Mouse (Mus musculus) lung, embryonic 14.5 days (tissue): ENCODE measurements around the gene M1ap. TPM values are rescaled to one million over a fixed set of nuclear protein-coding genes. Genes with fewer than 3 reads are reported as not detected.
A peak's percentile ranks its signal among the peaks of the same experiment; 100 is the strongest.

Experiments used
- ATAC-seq: fragments of 200-750 bp; cut with Nextera tagmentation; 2 replicates; pipeline ENCODE4 v1.8.0; 2017; ENCODE audit warnings: mild to moderate bottlenecking, moderate TSS enrichment, moderate library complexity; ENCODE audit not compliant: insufficient read depth
- DNase-seq: peaks from one replicate; pipeline ENCODE4 v3.0.0-alpha.2; 2015
- H3K27ac ChIP-seq: fragments of 300-500 bp; sonication (generic); 2 replicates; pipeline ENCODE4 v1.5.1; 2014; ENCODE audit warnings: low read depth, mild to moderate bottlenecking, moderate library complexity
- H3K27me3 ChIP-seq: fragments of 300-500 bp; sonication (generic); 2 replicates; pipeline ENCODE4 v1.6.1; 2014; ENCODE audit warnings: low read length, control low read depth; ENCODE audit not compliant: insufficient read depth
- H3K36me3 ChIP-seq: fragments of 300-500 bp; sonication (generic); 2 replicates; pipeline ENCODE4 v1.6.1; 2014; ENCODE audit warnings: control low read depth; ENCODE audit not compliant: insufficient read depth
- H3K4me1 ChIP-seq: fragments of 300-500 bp; sonication (generic); 2 replicates; pipeline ENCODE4 v1.6.1; 2014; ENCODE audit warnings: antibody characterized with exemption, control low read depth; ENCODE audit not compliant: insufficient read depth
- H3K4me2 ChIP-seq: fragments of 300-500 bp; sonication (generic); 2 replicates; pipeline ENCODE4 v1.6.1; 2014; ENCODE audit warnings: mild to moderate bottlenecking
- H3K4me3 ChIP-seq: fragments of 300-500 bp; sonication (generic); 2 replicates; pipeline ENCODE4 v1.5.1; 2014; ENCODE audit warnings: low read depth, low read length
- H3K9ac ChIP-seq: fragments of 300-500 bp; sonication (generic); 2 replicates; pipeline ENCODE4 v1.6.1; 2014
- H3K9me3 ChIP-seq: fragments of 300-500 bp; sonication (generic); 2 replicates; pipeline ENCODE4 v1.6.1; 2016; ENCODE audit warnings: low read depth, low read length, control low read depth
- CTCF ChIP-seq: IDR thresholded peaks from 2 replicates; pipeline ENCODE4 v1.5.1; 2016; ENCODE audit warnings: antibody characterized with exemption, low read depth
- WGBS: fragments of 180-500 bp; shearing (Covaris S2); extraction: QIAGEN DNeasy Blood & Tissue Kit; methylation state at CpG from one replicate; pipeline ENCODE4 v1.1.7; 2014; 5-methylcytosine and 5-hydroxymethylcytosine counted together
- polyA plus RNA-seq: library from polyadenylated mRNA; unstranded; fragments of >200 nt; fragmentation: Nextera tagmentation; extraction: Ambion mirVana; gene quantifications from 2 replicates; pipeline ENCODE4 v1.2.1, GENCODE M21; 2014

Gene M1ap
- polyA plus RNA-seq, 1 experiment from 2014 or later, result 1.1 TPM

- H3K4me3 ChIP-seq, result peak overlapping the region; percentile 55
- TF ChIP-seq CTCF, result no peak
- no peak for ATAC-seq
- DNase-seq, result no peak
- H3K4me2 ChIP-seq, result peak overlapping the region; percentile 78
- H3K27ac ChIP-seq, result no peak overlapping the region
- WGBS, result 39% methylated on average over 18 of the region's 18 CpGs
- no peaks in the 10 kb centered on the region for H3K36me3 ChIP-seq
- no peaks in the 10 kb centered on the region for H3K27me3 ChIP-seq
- H3K4me1 ChIP-seq, result 0 out of 2 replicates have a peak, but pooled peaks cover 8% of the 10 kb centered on the region
- peak overlapping the region; percentile 66 for H3K9ac ChIP-seq
- no peaks in the 10 kb centered on the region for H3K9me3 ChIP-seq
Measured at GRCm38 (mm10) chr6:83031921-83032590, 85.4 kb downstream of the M1ap start.

GRCm38 (mm10) chr6:83032769-83033191 is 86.1 kb downstream of the M1ap start:
- ATAC-seq (peak; percentile 21), DNase-seq (peak; percentile 67)
- peak; percentile 24; the same call in 1 of the 2 replicates for TF ChIP-seq CTCF
- Histone ChIP-seq H3K27me3 (no peaks in the 10 kb centered on the region), H3K9me3 (no peaks in the 10 kb centered on the region), H3K27ac (peak overlapping the region; percentile 93), H3K36me3 (no peaks in the 10 kb centered on the region), H3K9ac (peak overlapping the region; percentile 66), H3K4me2 (peak overlapping the region; percentile 78), H3K4me3 (peak overlapping the region; percentile 55), H3K4me1 (0 out of 2 replicates have a peak, but pooled peaks cover 9% of the 10 kb centered on the region)
- 0% methylated on average over 31 of the region's 31 CpGs for WGBS

GRCm38 (mm10) chr6:83033249-83034185 is 86.8 kb downstream of the M1ap start, which contains the start of the genes Dok1 and Loxl3:
TSS of gene Dok1 (minus strand) at chr6:83033471.
TSS of gene Loxl3 (plus strand) at chr6:83034173.
- Histone ChIP-seq H3K9ac (peak within 1 kb of the TSS; percentile 66), H3K27me3 (no peaks in the 10 kb centered on the region), H3K4me1 (0 out of 2 replicates have a peak, but pooled peaks cover 9% of the 10 kb centered on the region), H3K4me2 (peak within 1 kb of the TSS; percentile 78), H3K36me3 (no peaks in the 10 kb centered on the region), H3K9me3 (no peaks in the 10 kb centered on the region), H3K4me3 (peak within 1 kb of the TSS; percentile 55), H3K27ac (peak within 1 kb of the TSS; percentile 93)
- ATAC-seq, result peak; percentile 88
- under 1% methylated on average over 51 of the region's 51 CpGs for WGBS
- TF ChIP-seq CTCF, result no peak
- DNase-seq, result peak; percentile 87

GRCm38 (mm10) chr6:83034463-83035055 is 87.9 kb downstream of the M1ap start:
- no peaks in the 10 kb centered on the region for H3K9me3 ChIP-seq
- TF ChIP-seq CTCF, result no peak
- peak overlapping the region; percentile 93; the same call in 1 of the 2 replicates for H3K27ac ChIP-seq
- ATAC-seq (peak; percentile 0; the same call in 1 of the 2 replicates), DNase-seq (no peak)
- H3K36me3 ChIP-seq, result no peaks in the 10 kb centered on the region
- H3K4me1 ChIP-seq, result 0 out of 2 replicates have a peak, but pooled peaks cover 9% of the 10 kb centered on the region
- peak overlapping the region; percentile 55 for H3K4me3 ChIP-seq
- 17% methylated on average over 5 of the region's 5 CpGs for WGBS
- H3K27me3 ChIP-seq, result no peaks in the 10 kb centered on the region
- H3K9ac ChIP-seq, result peak overlapping the region; percentile 66
- H3K4me2 ChIP-seq, result peak overlapping the region; percentile 78

GRCm38 (mm10) chr6:83037188-83037587 is 90.5 kb downstream of the M1ap start:
- TF ChIP-seq CTCF, result no peak
- H3K27me3 ChIP-seq, result no peaks in the 10 kb centered on the region
- ATAC-seq (no peak), DNase-seq (peak; percentile 53)
- 36% methylated on average over 8 of the region's 8 CpGs for WGBS
- H3K9me3 ChIP-seq, result no peaks in the 10 kb centered on the region
- no peak overlapping the region for H3K4me3 ChIP-seq
- 0 out of 2 replicates have a peak, but pooled peaks cover 7% of the 10 kb centered on the region for H3K4me1 ChIP-seq
- no peak overlapping the region for H3K9ac ChIP-seq
- no peak overlapping the region for H3K27ac ChIP-seq
- 0 out of 2 replicates have a peak, but pooled peaks cover 8% of the 10 kb centered on the region for H3K36me3 ChIP-seq
- H3K4me2 ChIP-seq, result 0 out of 2 replicates have a peak overlapping the region, but pooled peaks have one; percentile 5

- peak overlapping the region; percentile 20 for H3K4me3 ChIP-seq
- 0 out of 2 replicates have a peak overlapping the region, but pooled peaks have one; percentile 17 for H3K9ac ChIP-seq
- no peak overlapping the region for H3K27ac ChIP-seq
- no peaks in the 10 kb centered on the region for H3K27me3 ChIP-seq
- WGBS, result 16% methylated on average over 24 of the region's 24 CpGs
- H3K4me2 ChIP-seq, result peak overlapping the region; percentile 56
- peak; percentile 7; the same call in 1 of the 2 replicates for ATAC-seq
- TF ChIP-seq CTCF, result no peak
- H3K4me1 ChIP-seq, result 0 out of 2 replicates have a peak, but pooled peaks cover 7% of the 10 kb centered on the region
- peak; percentile 85 for DNase-seq
- H3K9me3 ChIP-seq, result no peaks in the 10 kb centered on the region
- 0 out of 2 replicates have a peak, but pooled peaks cover 8% of the 10 kb centered on the region for H3K36me3 ChIP-seq
Measured at GRCm38 (mm10) chr6:83038496-83039012, 91.9 kb downstream of the M1ap start.
